Mouse (Mus musculus): ENCODE measurements around the gene Itih1. TPM values are rescaled to one million over a fixed set of nuclear protein-coding genes. Genes with fewer than 3 reads are reported as not detected.

Gene Itih1
- polyA plus RNA-seq, 1 experiment from 2014 or later: 0.34 TPM

GRCm38 (mm10) chr14:30912641-30913040 is 30.4 kb downstream of the Itih1 start:
- no peak overlapping the region for H3K9ac ChIP-seq (ENCODE audit: low read depth, low read length)
- no peaks in the 10 kb centered on the region for H3K27me3 ChIP-seq (ENCODE audit: insufficient read depth, low read length)
- H3K4me1 ChIP-seq (replicated peaks; ENCODE audit: insufficient read depth, low read length): 0 out of 2 replicates have a peak, but pooled peaks cover 5% of the 10 kb centered on the region
- H3K27ac ChIP-seq: no peak overlapping the region
- DNase-seq (ENCODE audit: low spot score) (no peak), ATAC-seq (replicated peaks; ENCODE audit: low FRiP score, low read depth) (peak; percentile 69; the same call in 1 of the 2 replicates)
- H3K9me3 ChIP-seq (replicated peaks; ENCODE audit: low read length): no peaks in the 10 kb centered on the region
- no peaks in the 10 kb centered on the region for H3K36me3 ChIP-seq (ENCODE audit: insufficient read depth, low read length)
- H3K4me3 ChIP-seq (replicated peaks; ENCODE audit: low read depth, low read length): no peak overlapping the region
- no peak overlapping the region for H3K4me2 ChIP-seq (ENCODE audit: low read length)
- no peak for TF ChIP-seq CTCF (IDR thresholded peaks at IDR 0.05; ENCODE audit: low read depth)
- WGBS: 83% methylated on average over 8 of the region's 8 CpGs

- no peak overlapping the region for H3K4me2 ChIP-seq (ENCODE audit: low read length)
- ATAC-seq (replicated peaks; ENCODE audit: low FRiP score, low read depth): no peak
- H3K27me3 ChIP-seq (ENCODE audit: insufficient read depth, low read length): no peaks in the 10 kb centered on the region
- H3K9ac ChIP-seq (ENCODE audit: low read depth, low read length): no peak overlapping the region
- no peak overlapping the region for H3K27ac ChIP-seq
- WGBS: 90% methylated on average over 8 of the region's 8 CpGs
- H3K4me1 ChIP-seq (replicated peaks; ENCODE audit: insufficient read depth, low read length): 0 out of 2 replicates have a peak, but pooled peaks cover 5% of the 10 kb centered on the region
- no peak for DNase-seq (ENCODE audit: low spot score)
- no peak for TF ChIP-seq CTCF (IDR thresholded peaks at IDR 0.05; ENCODE audit: low read depth)
- no peak overlapping the region for H3K4me3 ChIP-seq (replicated peaks; ENCODE audit: low read depth, low read length)
- no peaks in the 10 kb centered on the region for H3K9me3 ChIP-seq (replicated peaks; ENCODE audit: low read length)
- no peaks in the 10 kb centered on the region for H3K36me3 ChIP-seq (ENCODE audit: insufficient read depth, low read length)
These were observed 31.9 kb downstream of the Itih1 start for GRCm38 (mm10) chr14:30911141-30911540.

- H3K4me3 ChIP-seq (replicated peaks; ENCODE audit: low read depth, low read length): no peak overlapping the region
- ATAC-seq (replicated peaks; ENCODE audit: low FRiP score, low read depth) (no peak), DNase-seq (ENCODE audit: low spot score) (peak; percentile 32)
- H3K4me2 ChIP-seq (ENCODE audit: low read length): no peak overlapping the region
- 63% methylated on average over 3 of the region's 3 CpGs for WGBS
- no peak overlapping the region for H3K9ac ChIP-seq (ENCODE audit: low read depth, low read length)
- no peaks in the 10 kb centered on the region for H3K36me3 ChIP-seq (ENCODE audit: insufficient read depth, low read length)
- H3K4me1 ChIP-seq (replicated peaks; ENCODE audit: insufficient read depth, low read length): 0 out of 2 replicates have a peak, but pooled peaks cover under 1% of the 10 kb centered on the region
- no peaks in the 10 kb centered on the region for H3K9me3 ChIP-seq (replicated peaks; ENCODE audit: low read length)
- no peaks in the 10 kb centered on the region for H3K27me3 ChIP-seq (ENCODE audit: insufficient read depth, low read length)
- H3K27ac ChIP-seq: no peak overlapping the region
- no peak for TF ChIP-seq CTCF (IDR thresholded peaks at IDR 0.05; ENCODE audit: low read depth)
These were observed 35.2 kb downstream of the Itih1 start for GRCm38 (mm10) chr14:30907814-30908265.

GRCm38 (mm10) chr14:30906001-30906400 is 37.1 kb downstream of the Itih1 start:
- Histone ChIP-seq H3K36me3 (ENCODE audit: insufficient read depth, low read length) (no peaks in the 10 kb centered on the region), H3K9ac (ENCODE audit: low read depth, low read length) (no peak overlapping the region), H3K27ac (no peak overlapping the region), H3K4me1 (replicated peaks; ENCODE audit: insufficient read depth, low read length) (no peaks in the 10 kb centered on the region), H3K4me2 (ENCODE audit: low read length) (no peak overlapping the region), H3K9me3 (replicated peaks; ENCODE audit: low read length) (no peaks in the 10 kb centered on the region), H3K4me3 (replicated peaks; ENCODE audit: low read depth, low read length) (no peak overlapping the region), H3K27me3 (ENCODE audit: insufficient read depth, low read length) (no peaks in the 10 kb centered on the region)
- no peak for ATAC-seq (replicated peaks; ENCODE audit: low FRiP score, low read depth)
- TF ChIP-seq CTCF (IDR thresholded peaks at IDR 0.05; ENCODE audit: low read depth): no peak
- DNase-seq (ENCODE audit: low spot score): no peak
- WGBS: 91% methylated on average over 6 of the region's 6 CpGs

GRCm38 (mm10) chr14:30904307-30904706 is 38.8 kb downstream of the Itih1 start:
- Histone ChIP-seq H3K27me3 (ENCODE audit: insufficient read depth, low read length) (no peaks in the 10 kb centered on the region), H3K36me3 (ENCODE audit: insufficient read depth, low read length) (no peaks in the 10 kb centered on the region), H3K4me2 (ENCODE audit: low read length) (no peak overlapping the region), H3K4me3 (replicated peaks; ENCODE audit: low read depth, low read length) (no peak overlapping the region), H3K4me1 (replicated peaks; ENCODE audit: insufficient read depth, low read length) (no peaks in the 10 kb centered on the region), H3K27ac (no peak overlapping the region), H3K9me3 (replicated peaks; ENCODE audit: low read length) (no peaks in the 10 kb centered on the region), H3K9ac (ENCODE audit: low read depth, low read length) (no peak overlapping the region)
- DNase-seq (ENCODE audit: low spot score): no peak
- no peak for ATAC-seq (replicated peaks; ENCODE audit: low FRiP score, low read depth)
- 81% methylated on average over 8 of the region's 8 CpGs for WGBS
- no peak for TF ChIP-seq CTCF (IDR thresholded peaks at IDR 0.05; ENCODE audit: low read depth)

GRCm38 (mm10) chr14:30903036-30903435 is 40.1 kb downstream of the Itih1 start:
- no peak for TF ChIP-seq CTCF (IDR thresholded peaks at IDR 0.05; ENCODE audit: low read depth)
- Histone ChIP-seq H3K27ac (no peak overlapping the region), H3K27me3 (ENCODE audit: insufficient read depth, low read length) (no peaks in the 10 kb centered on the region), H3K9ac (ENCODE audit: low read depth, low read length) (no peak overlapping the region), H3K4me2 (ENCODE audit: low read length) (no peak overlapping the region), H3K4me3 (replicated peaks; ENCODE audit: low read depth, low read length) (no peak overlapping the region), H3K4me1 (replicated peaks; ENCODE audit: insufficient read depth, low read length) (no peaks in the 10 kb centered on the region), H3K9me3 (replicated peaks; ENCODE audit: low read length) (no peaks in the 10 kb centered on the region), H3K36me3 (ENCODE audit: insufficient read depth, low read length) (no peaks in the 10 kb centered on the region)
- DNase-seq (ENCODE audit: low spot score) (no peak), ATAC-seq (replicated peaks; ENCODE audit: low FRiP score, low read depth) (no peak)
- 69% methylated on average over 3 of the region's 3 CpGs for WGBS

GRCm38 (mm10) chr14:30902628-30903027 is 40.5 kb downstream of the Itih1 start:
- 90% methylated on average over 5 of the region's 5 CpGs for WGBS
- TF ChIP-seq CTCF (IDR thresholded peaks at IDR 0.05; ENCODE audit: low read depth): no peak
- Histone ChIP-seq H3K4me1 (replicated peaks; ENCODE audit: insufficient read depth, low read length) (no peaks in the 10 kb centered on the region), H3K9ac (ENCODE audit: low read depth, low read length) (no peak overlapping the region), H3K27me3 (ENCODE audit: insufficient read depth, low read length) (no peaks in the 10 kb centered on the region), H3K4me2 (ENCODE audit: low read length) (no peak overlapping the region), H3K4me3 (replicated peaks; ENCODE audit: low read depth, low read length) (no peak overlapping the region), H3K27ac (no peak overlapping the region), H3K9me3 (replicated peaks; ENCODE audit: low read length) (no peaks in the 10 kb centered on the region), H3K36me3 (ENCODE audit: insufficient read depth, low read length) (no peaks in the 10 kb centered on the region)
- DNase-seq (ENCODE audit: low spot score): no peak
- no peak for ATAC-seq (replicated peaks; ENCODE audit: low FRiP score, low read depth)

Measured in kidney, postnatal 0 days (tissue).